Mouse (Mus musculus) left cerebral cortex, adult 8-10 months (tissue): ENCODE data around the gene Zdhhc3. TPM values are rescaled to one million over a fixed set of nuclear protein-coding genes. Genes with fewer than 3 reads are reported as not detected.

ENCODE experiments used
- DNase-seq, 2 experiments: peaks; one replicate each; pipeline ENCODE4 v3.0.0; 2022; ENCODE audit warnings: low spot score in 2 of 2
- total RNA-seq, 4 experiments: library from RNA; stranded (reverse); gene quantifications; 2 replicates each; pipeline ENCODE4 v1.2.4; 2022

Zdhhc3 gene
- total RNA-seq, 4 experiments from 2014 or later = 61.7 to 72.3 (median 68.8) TPM

GRCm38 (mm10) chr9:123020995-123021631 lies 91.9 kb downstream of the Zdhhc3 start, which contains the start of gene Tmem42:
Gene Tmem42, plus strand, starts transcription at chr9:123021326.
- peak; percentile 72 to 83 for DNase-seq

Other genes with a start within 250 kb of the Zdhhc3 start
- 100 to 1,000 TPM; 161 to 172 (median 163) TPM for gene Zfp445, start 247.2 kb downstream of the Zdhhc3 start, total RNA-seq
- gene Zkscan7, start 227.5 kb downstream of the Zdhhc3 start, total RNA-seq = 1 to 10 TPM; 5.1 to 5.7 (median 5.5) TPM
- gene Zfp105, start 190.1 kb downstream of the Zdhhc3 start, total RNA-seq = 1 to 10 TPM; 6.2 to 9.3 (median 8.3) TPM
- 10 to 100 TPM; 20.1 to 23.4 (median 21.1) TPM for gene 1110059G10Rik, start 162.2 kb downstream of the Zdhhc3 start, total RNA-seq
- 1 to 10 TPM; 1.0 to 1.6 (median 1.0) TPM for gene Kif15, start 162.2 kb downstream of the Zdhhc3 start, total RNA-seq
- gene Tmem42, start 91.9 kb downstream of the Zdhhc3 start, total RNA-seq = 10 to 100 TPM; 24.1 to 27.6 (median 26.2) TPM
- gene Tgm4, start 78.5 kb downstream of the Zdhhc3 start, total RNA-seq = 1 to 10 TPM in 3 of 4 experiments, under 1 TPM in 1; 0.88 to 3.2 (median 1.6) TPM
- 10 to 100 TPM; 34.7 to 46.4 (median 40.9) TPM for gene Exosc7, start within 50 bp of the Zdhhc3 start, total RNA-seq
- 1 to 10 TPM; 2.3 to 3.9 (median 2.7) TPM for gene Clec3b, start 37.7 kb upstream of the Zdhhc3 start, total RNA-seq
- under 1 TPM; 0.11 to 0.44 (median 0.21) TPM for gene Cdcp1, start 102.8 kb upstream of the Zdhhc3 start, total RNA-seq
- gene Tmem158, start 147.6 kb upstream of the Zdhhc3 start, total RNA-seq = 10 to 100 TPM; 73.6 to 80.0 (median 74.8) TPM